Mouse (Mus musculus): ENCODE results near the gene Ccdc6. TPM values are rescaled to one million over a fixed set of nuclear protein-coding genes. Genes with fewer than 3 reads are reported as not detected.

Ccdc6 gene
- total and polyA plus RNA-seq, 2 experiments: 8.4 to 10.7 TPM

DNA sequence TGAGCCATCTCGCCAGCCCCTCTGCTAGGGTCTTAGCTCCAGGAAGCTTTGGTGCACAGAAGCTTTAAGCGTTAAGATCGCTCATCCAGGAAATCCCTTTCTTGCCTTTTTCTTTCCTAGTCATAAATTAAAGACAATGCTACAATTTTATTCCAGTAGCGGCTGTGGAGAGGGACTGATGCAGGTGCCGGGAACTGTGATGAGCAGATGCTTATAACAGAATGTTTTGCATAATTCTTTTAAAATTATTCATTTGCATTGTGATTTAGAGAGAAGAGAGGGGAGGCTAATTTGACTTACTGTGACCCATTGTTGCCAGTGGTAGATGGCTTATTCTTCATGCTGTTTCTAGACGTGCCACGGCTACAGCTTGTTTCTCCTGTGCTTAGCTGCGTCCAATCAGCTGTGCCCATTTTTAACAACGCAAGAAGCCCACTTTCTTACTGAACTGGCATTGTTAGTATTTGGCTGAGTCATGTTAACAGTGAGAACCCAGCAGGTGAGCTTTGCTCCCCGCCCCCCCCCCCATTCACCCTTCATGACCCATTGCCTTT, 47.2 kb downstream of the Ccdc6 start:
- H3K4me3 ChIP-seq (ENCODE audit: insufficient read depth, low read depth, low read length): no peak overlapping the region
- H3K4me1 ChIP-seq (ENCODE audit: control insufficient read depth, insufficient read depth, low read length): no peaks in the 10 kb centered on the region
- H3K79me2 ChIP-seq (ENCODE audit: control insufficient read depth, insufficient read depth, low read length): peaks cover 6% of the 10 kb centered on the region; the same call in 1 of the 2 replicates
- no peak overlapping the region for H3K27ac ChIP-seq (replicated peaks; ENCODE audit: insufficient read depth, low read depth, low read length)
- no peaks in the 10 kb centered on the region for H3K27me3 ChIP-seq (ENCODE audit: control insufficient read depth, insufficient read depth, low read length)
- H3K9ac ChIP-seq (ENCODE audit: low read depth, low read length): no peak overlapping the region
- no peak for DNase-seq (ENCODE audit: extremely low read depth, low read depth, low spot score)
- WGBS: 99% methylated on average over 10 of the region's 10 CpGs
- peaks cover 13% of the 10 kb centered on the region; the same call in 1 of the 2 replicates for H3K36me3 ChIP-seq (ENCODE audit: control insufficient read depth, insufficient read depth, low read length)
- TF ChIP-seq POLR2A (IDR thresholded peaks at IDR 0.05; ENCODE audit: extremely low read depth, insufficient read depth, low read length): no peak
- no peak for TF ChIP-seq CTCF (IDR thresholded peaks at IDR 0.05; ENCODE audit: low read depth, low read length)

DNA sequence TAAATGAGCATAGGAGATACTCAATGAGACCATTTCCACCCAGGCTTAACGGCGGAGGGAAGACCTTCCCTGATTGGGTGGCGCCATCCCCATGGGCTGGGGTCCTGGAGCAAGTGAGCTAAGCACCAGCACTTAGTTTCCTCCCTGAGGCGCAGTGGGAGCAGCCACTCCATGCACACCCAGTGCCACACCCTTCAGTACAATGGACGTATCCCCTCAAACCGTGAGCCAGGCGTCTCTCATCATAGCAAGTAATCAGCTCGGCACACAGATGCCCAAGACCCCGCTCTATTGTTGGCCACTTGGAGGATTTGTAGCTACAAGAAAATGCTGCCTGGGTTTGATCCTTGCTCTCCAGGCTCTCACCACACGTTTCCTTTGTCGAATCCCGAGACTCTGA, 49.0 kb downstream of the Ccdc6 start:
- Histone ChIP-seq H3K9ac (ENCODE audit: low read depth, low read length) (no peak overlapping the region), H3K27ac (replicated peaks; ENCODE audit: insufficient read depth, low read depth, low read length) (no peak overlapping the region), H3K4me1 (ENCODE audit: control insufficient read depth, insufficient read depth, low read length) (peaks cover 6% of the 10 kb centered on the region), H3K27me3 (ENCODE audit: control insufficient read depth, insufficient read depth, low read length) (no peaks in the 10 kb centered on the region), H3K36me3 (ENCODE audit: control insufficient read depth, insufficient read depth, low read length) (peaks cover 17% of the 10 kb centered on the region; the same call in 1 of the 2 replicates), H3K4me3 (ENCODE audit: insufficient read depth, low read depth, low read length) (no peak overlapping the region), H3K79me2 (ENCODE audit: control insufficient read depth, insufficient read depth, low read length) (peaks cover 3% of the 10 kb centered on the region; the same call in 1 of the 2 replicates)
- TF ChIP-seq CTCF (IDR thresholded peaks at IDR 0.05; ENCODE audit: low read depth, low read length) (no peak), POLR2A (IDR thresholded peaks at IDR 0.05; ENCODE audit: extremely low read depth, insufficient read depth, low read length) (no peak)
- DNase-seq (ENCODE audit: extremely low read depth, low read depth, low spot score): no peak
- WGBS: 99% methylated on average over 12 of the region's 12 CpGs

DNA sequence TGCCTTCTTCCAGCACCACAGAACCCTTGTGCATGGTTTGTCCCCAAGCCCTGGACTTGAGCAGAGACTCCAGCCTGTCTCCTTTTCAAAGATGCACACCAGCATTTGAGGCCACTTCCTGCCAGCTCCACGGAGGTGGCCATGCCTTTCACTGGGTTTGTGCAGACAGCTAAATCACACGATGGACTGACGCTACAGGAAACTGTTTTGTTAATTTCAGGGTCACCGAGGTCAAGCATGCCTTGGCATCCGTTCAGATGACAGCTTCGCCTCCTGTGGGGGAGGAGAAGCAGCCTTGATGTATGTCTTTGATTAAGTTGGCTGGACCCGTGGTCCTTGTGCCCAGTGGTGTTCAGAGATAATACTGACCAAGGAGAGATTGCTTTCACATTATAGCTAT, 52.2 kb downstream of the Ccdc6 start:
- DNase-seq (ENCODE audit: extremely low read depth, low read depth, low spot score): peak; percentile 20
- no peaks in the 10 kb centered on the region; the same call in 1 of the 2 replicates for H3K79me2 ChIP-seq (ENCODE audit: control insufficient read depth, insufficient read depth, low read length)
- 29% methylated on average over 7 of the region's 7 CpGs for WGBS
- H3K27ac ChIP-seq (replicated peaks; ENCODE audit: insufficient read depth, low read depth, low read length): no peak overlapping the region
- TF ChIP-seq POLR2A (IDR thresholded peaks at IDR 0.05; ENCODE audit: extremely low read depth, insufficient read depth, low read length) (no peak), CTCF (IDR thresholded peaks at IDR 0.05; ENCODE audit: low read depth, low read length) (no peak)
- H3K4me1 ChIP-seq (ENCODE audit: control insufficient read depth, insufficient read depth, low read length): peaks cover 7% of the 10 kb centered on the region
- H3K4me3 ChIP-seq (ENCODE audit: insufficient read depth, low read depth, low read length): no peak overlapping the region
- H3K9ac ChIP-seq (ENCODE audit: low read depth, low read length): no peak overlapping the region
- H3K36me3 ChIP-seq (ENCODE audit: control insufficient read depth, insufficient read depth, low read length): peaks cover 17% of the 10 kb centered on the region; the same call in 1 of the 2 replicates
- H3K27me3 ChIP-seq (ENCODE audit: control insufficient read depth, insufficient read depth, low read length): no peaks in the 10 kb centered on the region

DNA sequence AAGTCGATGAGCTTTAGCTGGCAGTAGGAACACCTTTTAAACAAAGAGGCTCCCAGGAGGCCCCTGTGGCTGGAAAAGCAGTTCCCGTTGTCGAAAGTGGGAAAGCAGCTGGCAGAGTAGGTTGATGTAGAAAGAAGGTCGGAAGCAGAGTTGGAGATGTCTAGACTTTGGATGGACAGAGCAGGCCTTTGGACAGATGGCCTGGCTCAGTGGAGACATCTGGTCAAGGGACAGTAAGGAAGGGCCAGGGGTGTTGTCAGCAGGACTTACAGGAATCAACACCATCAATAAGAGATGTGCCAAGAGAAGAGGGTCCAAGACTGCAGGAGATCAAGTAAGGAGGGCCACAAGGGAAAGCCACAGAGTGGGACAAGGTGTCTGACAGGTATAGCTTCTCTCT, 53.4 kb downstream of the Ccdc6 start:
- H3K36me3 ChIP-seq (ENCODE audit: control insufficient read depth, insufficient read depth, low read length): peaks cover 16% of the 10 kb centered on the region; the same call in 1 of the 2 replicates

DNA sequence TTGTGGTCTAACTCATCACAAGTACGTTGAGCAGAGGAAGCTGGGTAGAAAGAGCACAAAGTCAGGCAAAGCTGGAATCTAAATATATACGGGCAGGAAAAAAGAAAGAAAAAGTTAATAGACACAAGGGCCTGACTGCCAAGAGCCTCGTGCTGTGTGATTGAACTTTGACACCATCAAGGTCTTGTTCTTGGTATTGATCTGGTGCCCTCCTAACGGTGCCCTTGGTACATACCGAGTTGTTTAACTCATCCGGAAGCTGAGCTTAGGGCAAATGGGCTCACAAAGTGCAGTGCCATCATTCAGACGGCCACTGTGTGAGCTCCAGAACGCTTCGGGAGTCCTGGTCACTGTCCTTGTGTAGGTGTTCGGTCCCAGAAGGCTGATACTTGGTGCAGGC, 54.2 kb downstream of the Ccdc6 start:
- TF ChIP-seq CTCF (IDR thresholded peaks at IDR 0.05; ENCODE audit: low read depth, low read length) (no peak), POLR2A (IDR thresholded peaks at IDR 0.05; ENCODE audit: extremely low read depth, insufficient read depth, low read length) (no peak)
- H3K27ac ChIP-seq (replicated peaks; ENCODE audit: insufficient read depth, low read depth, low read length): no peak overlapping the region
- peaks cover 17% of the 10 kb centered on the region; the same call in 1 of the 2 replicates for H3K36me3 ChIP-seq (ENCODE audit: control insufficient read depth, insufficient read depth, low read length)
- no peaks in the 10 kb centered on the region for H3K27me3 ChIP-seq (ENCODE audit: control insufficient read depth, insufficient read depth, low read length)
- H3K79me2 ChIP-seq (ENCODE audit: control insufficient read depth, insufficient read depth, low read length): no peaks in the 10 kb centered on the region; the same call in 1 of the 2 replicates
- no peak overlapping the region for H3K9ac ChIP-seq (ENCODE audit: low read depth, low read length)
- H3K4me1 ChIP-seq (ENCODE audit: control insufficient read depth, insufficient read depth, low read length): peaks cover 7% of the 10 kb centered on the region
- no peak overlapping the region for H3K4me3 ChIP-seq (ENCODE audit: insufficient read depth, low read depth, low read length)
- 64% methylated on average over 10 of the region's 10 CpGs for WGBS
- peak; percentile 63 for DNase-seq (ENCODE audit: extremely low read depth, low read depth, low spot score)

More for the DNA sequence above, 53.4 kb downstream of the Ccdc6 start:
- Histone ChIP-seq H3K4me1 (ENCODE audit: control insufficient read depth, insufficient read depth, low read length) (peaks cover 7% of the 10 kb centered on the region), H3K4me3 (ENCODE audit: insufficient read depth, low read depth, low read length) (no peak overlapping the region), H3K27me3 (ENCODE audit: control insufficient read depth, insufficient read depth, low read length) (no peaks in the 10 kb centered on the region), H3K9ac (ENCODE audit: low read depth, low read length) (no peak overlapping the region), H3K79me2 (ENCODE audit: control insufficient read depth, insufficient read depth, low read length) (no peaks in the 10 kb centered on the region; the same call in 1 of the 2 replicates), H3K27ac (replicated peaks; ENCODE audit: insufficient read depth, low read depth, low read length) (no peak overlapping the region)
- DNase-seq (ENCODE audit: extremely low read depth, low read depth, low spot score): no peak
- no peak for TF ChIP-seq POLR2A (IDR thresholded peaks at IDR 0.05; ENCODE audit: extremely low read depth, insufficient read depth, low read length)
- TF ChIP-seq CTCF (IDR thresholded peaks at IDR 0.05; ENCODE audit: low read depth, low read length): no peak
- 35% methylated on average over 4 of the region's 4 CpGs for WGBS

DNA sequence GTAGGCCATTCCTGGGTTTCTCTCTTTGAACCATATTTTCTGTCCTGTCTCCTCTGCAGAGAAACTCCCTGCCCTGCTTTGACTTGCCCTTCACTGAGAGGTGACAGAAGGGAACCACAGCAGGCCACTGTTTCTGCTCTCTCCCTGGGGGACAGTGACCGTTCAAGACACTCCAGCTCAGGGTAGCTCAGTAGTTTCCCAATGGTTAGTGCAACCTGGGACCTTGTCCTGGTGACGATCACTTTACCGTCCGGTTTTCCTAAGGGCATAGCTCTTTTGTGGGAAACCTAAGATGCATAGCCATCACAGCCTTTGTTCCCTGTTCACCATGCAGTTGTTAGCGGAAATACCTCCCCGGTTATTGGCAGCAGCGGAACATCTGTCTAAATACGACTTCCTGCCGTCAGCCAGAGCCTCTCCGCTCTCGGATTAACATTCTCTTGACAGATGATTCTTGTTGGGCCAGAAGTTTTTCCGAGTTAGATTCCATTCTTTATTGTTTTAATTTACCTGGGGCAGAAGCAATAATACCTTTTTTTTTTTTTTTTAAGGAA, 55.3 kb downstream of the Ccdc6 start:
- DNase-seq (ENCODE audit: extremely low read depth, low read depth, low spot score): no peak
- Histone ChIP-seq H3K36me3 (ENCODE audit: control insufficient read depth, insufficient read depth, low read length) (peaks cover 15% of the 10 kb centered on the region; the same call in 1 of the 2 replicates), H3K79me2 (ENCODE audit: control insufficient read depth, insufficient read depth, low read length) (no peaks in the 10 kb centered on the region; the same call in 1 of the 2 replicates), H3K27ac (replicated peaks; ENCODE audit: insufficient read depth, low read depth, low read length) (no peak overlapping the region), H3K4me3 (ENCODE audit: insufficient read depth, low read depth, low read length) (no peak overlapping the region), H3K27me3 (ENCODE audit: control insufficient read depth, insufficient read depth, low read length) (no peaks in the 10 kb centered on the region), H3K9ac (ENCODE audit: low read depth, low read length) (no peak overlapping the region), H3K4me1 (ENCODE audit: control insufficient read depth, insufficient read depth, low read length) (peaks cover 7% of the 10 kb centered on the region)
- no peak for TF ChIP-seq CTCF (IDR thresholded peaks at IDR 0.05; ENCODE audit: low read depth, low read length)
- no peak for TF ChIP-seq POLR2A (IDR thresholded peaks at IDR 0.05; ENCODE audit: extremely low read depth, insufficient read depth, low read length)
- WGBS: 89% methylated on average over 12 of the region's 12 CpGs
